Mouse (Mus musculus) layer of hippocampus, adult 9-10 months (tissue): ENCODE data around the gene Rexo4.

Source experiments
- DNase-seq: peaks from one replicate; pipeline ENCODE4 v3.0.0; 2022; ENCODE audit warnings: low spot score

Gene Rexo4

DNA sequence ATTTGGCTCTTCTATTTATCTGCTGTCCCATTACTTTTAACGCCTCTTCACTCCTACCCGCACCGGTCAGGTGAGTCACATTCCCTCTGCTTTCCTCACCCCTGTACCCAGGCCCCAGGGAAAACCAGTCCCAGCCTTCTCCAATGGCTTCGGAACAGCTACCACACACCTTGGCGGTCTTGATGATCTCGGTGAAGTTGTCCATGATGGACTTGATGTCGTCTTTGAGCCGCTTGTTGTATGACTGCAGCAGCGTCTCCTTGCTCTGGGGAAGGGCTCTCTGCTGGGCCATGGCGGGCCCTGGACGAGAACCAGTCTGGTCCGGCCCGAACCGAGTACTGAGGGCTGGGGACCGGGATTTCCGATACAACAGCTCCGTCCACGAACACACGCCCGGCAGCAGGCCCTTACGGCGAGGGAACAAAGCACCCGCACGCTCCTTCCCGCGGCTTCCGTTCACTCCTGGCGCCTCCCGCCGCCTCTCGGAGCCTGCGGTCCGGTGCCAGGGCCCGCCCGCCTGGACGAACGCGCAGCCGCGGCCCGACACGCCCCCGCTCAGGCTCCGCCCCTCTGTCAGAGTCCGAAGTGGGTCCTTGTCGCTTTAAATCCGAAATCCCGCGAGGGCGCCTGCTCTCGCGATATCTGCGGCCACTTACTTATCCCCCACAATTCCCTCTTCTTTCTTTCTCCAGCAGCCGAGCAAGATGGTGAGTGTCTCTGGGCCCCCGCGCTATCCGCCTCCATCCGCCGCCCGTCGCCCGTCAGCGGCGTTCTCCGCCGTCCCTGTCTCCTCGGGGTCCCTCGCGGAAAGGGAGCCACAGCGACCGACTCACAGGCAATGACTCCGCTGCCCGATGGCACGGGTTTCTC, 53.8 kb downstream of the Rexo4 start, which contains the start of the genes Med22 and Rpl7a:
Med22 (minus strand) TSS at position 554 of the 870 bp plus-strand sequence.
Rpl7a (plus strand) TSS at position 641 of the 870 bp plus-strand sequence.
- DNase-seq: peak; percentile 100

DNA sequence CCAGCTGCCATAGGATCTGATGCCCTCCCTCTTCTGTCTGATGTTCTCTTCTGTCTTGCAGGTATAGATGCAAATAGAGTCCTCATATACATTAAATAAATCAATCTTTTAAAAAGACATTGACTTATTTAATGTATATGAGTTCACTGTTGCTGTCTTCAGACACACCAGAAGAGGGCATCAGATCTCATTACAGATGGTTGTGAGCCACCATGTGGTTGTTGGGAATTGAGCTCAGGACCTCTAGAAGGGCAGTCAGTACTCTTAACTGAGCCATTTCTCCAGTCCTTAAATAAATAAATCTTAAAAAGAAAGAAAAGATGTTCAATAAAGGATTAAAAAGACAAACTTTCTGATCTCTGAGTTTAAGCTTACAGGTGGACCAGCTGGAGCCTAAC, 54.8 kb downstream of the Rexo4 start:
- DNase-seq: no peak

DNA sequence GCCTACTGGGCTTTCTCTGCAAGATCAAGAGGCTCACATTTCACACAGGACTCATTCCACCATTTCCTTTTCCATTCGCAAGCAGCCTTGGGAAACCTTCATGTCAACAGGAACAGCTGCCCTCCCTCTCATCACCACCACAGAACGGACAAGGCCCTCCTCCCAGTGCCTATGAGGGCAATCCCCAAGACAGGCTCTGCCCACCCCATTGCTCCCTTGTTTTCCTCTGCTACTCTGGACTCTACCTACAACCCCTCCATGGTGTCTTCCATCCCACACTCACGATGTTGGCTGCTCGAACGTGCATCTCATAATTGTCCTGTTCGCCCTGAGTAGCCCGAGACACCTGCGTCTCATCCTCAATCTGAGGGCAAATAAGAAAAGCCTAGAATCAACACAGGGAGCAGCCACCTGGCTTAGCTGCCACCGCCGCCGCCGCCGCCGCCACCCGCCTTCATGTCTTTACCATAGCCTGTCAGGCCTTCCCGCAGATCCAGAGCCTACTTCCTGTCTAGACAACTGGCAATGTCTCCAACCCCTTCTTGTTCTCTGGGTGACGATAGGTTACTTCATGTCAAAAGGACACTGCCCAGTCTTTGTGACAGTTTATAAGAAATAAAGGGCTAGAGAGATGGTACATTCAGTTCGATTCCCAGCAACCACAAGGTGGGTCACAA, 55.3 kb downstream of the Rexo4 start:
- no peak for DNase-seq

DNA sequence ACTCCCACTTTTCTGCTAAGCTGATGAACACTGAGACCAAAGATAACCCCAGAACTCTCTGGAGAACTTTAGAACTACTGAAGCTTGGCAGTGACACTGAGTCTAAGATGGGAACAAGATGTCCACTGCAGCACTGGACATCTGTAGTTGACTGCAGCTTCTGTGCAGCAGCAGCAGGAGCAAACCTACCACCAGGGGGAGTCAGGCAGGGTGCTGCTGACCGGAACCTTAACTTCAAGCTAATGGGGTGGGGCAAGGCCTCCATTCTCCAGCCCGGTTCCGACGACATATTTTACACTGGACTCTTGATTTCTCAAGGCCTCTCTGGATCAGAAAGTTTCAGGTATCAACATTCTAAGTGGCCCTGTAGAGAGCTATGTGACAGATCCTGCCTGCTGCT, 57.1 kb downstream of the Rexo4 start:
- no peak for DNase-seq

DNA sequence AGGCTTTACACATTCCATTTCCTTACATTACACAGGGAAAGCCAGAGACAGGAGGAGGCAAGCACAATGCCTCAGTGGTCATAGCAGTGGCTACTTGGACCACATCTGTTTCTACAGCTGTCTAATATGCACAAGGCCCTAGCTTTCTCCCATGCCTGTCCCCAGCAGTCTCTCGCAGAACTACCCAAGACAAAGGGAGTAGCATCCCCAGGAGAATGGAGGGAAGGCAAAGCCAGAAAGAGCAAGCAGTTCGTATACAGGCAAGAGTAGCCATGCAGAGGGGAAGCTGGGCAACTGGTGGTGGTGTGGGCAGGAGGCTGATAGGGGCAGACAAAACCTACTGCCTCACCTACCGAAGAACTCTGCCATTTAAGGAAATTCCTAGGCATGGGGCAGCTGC, 57.8 kb downstream of the Rexo4 start:
- no peak for DNase-seq

DNA sequence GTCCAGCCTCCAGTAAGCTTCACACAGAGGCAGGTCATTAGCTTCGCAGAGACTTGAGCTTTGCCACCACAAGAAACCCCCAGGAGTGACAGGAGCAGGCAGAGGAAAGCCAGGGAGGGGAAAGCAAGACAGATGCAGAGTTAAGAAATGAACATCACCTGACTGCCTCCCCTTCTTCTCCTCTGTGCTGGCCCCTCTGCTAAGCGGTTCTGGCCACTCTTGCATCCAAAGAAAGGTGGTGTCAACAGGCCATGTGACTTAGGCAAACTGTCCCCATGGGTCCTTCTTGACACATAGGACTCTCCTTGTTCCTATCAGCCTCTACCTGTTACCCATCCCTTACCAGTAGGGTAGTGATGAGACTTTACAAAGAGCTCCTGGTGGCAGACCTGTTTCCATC, 58.2 kb downstream of the Rexo4 start:
- DNase-seq: no peak
